Mouse (Mus musculus): ENCODE data around the gene Sptb. TPM values are rescaled to one million over a fixed set of nuclear protein-coding genes. Genes with fewer than 3 reads are reported as not detected.

Sptb gene
- polyA plus RNA-seq, 1 experiment from 2014 or later: 0.90 TPM

DNA sequence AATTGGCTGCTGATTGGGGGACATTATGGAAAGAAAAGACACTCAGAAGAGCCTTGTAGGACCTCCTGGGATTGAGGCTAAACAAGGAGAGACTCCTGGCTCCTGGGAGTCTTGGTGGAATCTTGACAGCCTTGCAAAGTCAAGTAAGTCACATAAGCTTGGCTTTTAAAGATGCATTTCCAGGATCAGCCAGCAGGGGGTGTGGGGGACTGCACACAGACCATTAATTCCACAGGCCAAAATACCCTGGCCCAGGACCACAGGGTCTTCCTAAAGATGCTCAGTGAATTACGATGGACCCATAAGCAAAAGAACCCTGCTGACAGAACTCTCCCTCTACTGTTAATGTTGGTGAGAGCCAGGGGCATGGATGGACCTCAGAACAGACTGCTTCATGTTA, 118.1 kb downstream of the Sptb start:
- WGBS: 31% methylated on average over 1 of the region's 1 CpGs
- no peak overlapping the region for H3K9ac ChIP-seq (ENCODE audit: low read length)
- ATAC-seq (0 out of 2 replicates have a peak, but pooled peaks have one; percentile 33), DNase-seq (ENCODE audit: low spot score) (peak; percentile 66)
- no peaks in the 10 kb centered on the region for H3K27me3 ChIP-seq (replicated peaks; ENCODE audit: control insufficient read depth, insufficient read depth, low read length)
- H3K36me3 ChIP-seq (ENCODE audit: control insufficient read depth, insufficient read depth, low read length): no peaks in the 10 kb centered on the region
- H3K4me2 ChIP-seq (ENCODE audit: low read length): no peak overlapping the region
- no peaks in the 10 kb centered on the region for H3K9me3 ChIP-seq (replicated peaks; ENCODE audit: control insufficient read depth, low read length)
- H3K27ac ChIP-seq (ENCODE audit: low read depth, low read length): no peak overlapping the region
- peaks cover 9% of the 10 kb centered on the region; the same call in 1 of the 2 replicates for H3K4me1 ChIP-seq (ENCODE audit: control insufficient read depth, insufficient read depth, low read length)
- H3K4me3 ChIP-seq (ENCODE audit: low read depth, low read length): no peak overlapping the region

DNA sequence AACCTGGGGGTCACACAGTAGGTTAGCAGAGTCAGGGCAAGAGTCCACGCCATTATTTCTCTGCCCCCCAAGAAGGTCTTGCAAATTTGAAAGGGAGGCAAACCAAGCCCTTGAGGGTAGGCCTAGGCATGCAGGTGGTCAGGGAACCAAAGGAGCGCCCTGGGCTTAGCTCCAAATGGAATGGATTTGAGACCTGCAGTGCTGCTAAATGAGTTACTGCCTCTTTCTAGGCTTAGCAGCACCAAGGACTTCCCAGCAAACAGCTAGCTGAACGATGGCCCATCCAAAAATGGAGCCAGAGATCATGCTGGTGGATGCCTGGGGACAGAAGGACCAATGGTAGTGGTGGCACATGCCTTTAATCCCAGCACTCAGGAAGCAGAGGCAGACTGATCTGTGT, 119.3 kb downstream of the Sptb start:
- 71% methylated on average over 3 of the region's 3 CpGs for WGBS
- H3K4me1 ChIP-seq (ENCODE audit: control insufficient read depth, insufficient read depth, low read length): peaks cover 9% of the 10 kb centered on the region; the same call in 1 of the 2 replicates
- no peak overlapping the region for H3K4me3 ChIP-seq (ENCODE audit: low read depth, low read length)
- no peak for ATAC-seq
- no peaks in the 10 kb centered on the region for H3K27me3 ChIP-seq (replicated peaks; ENCODE audit: control insufficient read depth, insufficient read depth, low read length)
- no peak overlapping the region for H3K27ac ChIP-seq (ENCODE audit: low read depth, low read length)
- no peak overlapping the region for H3K9ac ChIP-seq (ENCODE audit: low read length)
- no peaks in the 10 kb centered on the region for H3K9me3 ChIP-seq (replicated peaks; ENCODE audit: control insufficient read depth, low read length)
- no peaks in the 10 kb centered on the region for H3K36me3 ChIP-seq (ENCODE audit: control insufficient read depth, insufficient read depth, low read length)
- H3K4me2 ChIP-seq (ENCODE audit: low read length): no peak overlapping the region
- no peak for DNase-seq (ENCODE audit: low spot score)

DNA sequence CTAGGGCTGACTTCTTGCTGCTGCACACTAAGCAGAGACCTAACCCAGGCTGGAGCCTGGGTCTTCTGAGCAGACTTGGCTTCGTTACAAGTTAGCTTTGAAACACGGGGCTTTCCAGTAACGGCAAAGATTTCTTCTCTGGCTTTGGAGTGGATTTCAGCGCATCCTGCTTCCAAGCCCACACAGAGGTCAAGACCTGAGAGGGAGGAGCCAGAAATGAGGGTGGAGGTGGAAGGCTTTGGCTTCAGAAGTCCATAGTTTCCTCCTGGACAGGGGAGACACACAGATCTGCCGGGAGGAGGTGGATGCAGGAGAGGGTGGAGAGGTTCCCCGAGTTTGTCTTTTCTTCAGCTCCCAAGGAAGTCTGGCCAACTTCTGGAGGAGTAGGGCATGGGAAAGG, 120.8 kb downstream of the Sptb start:
- Histone ChIP-seq H3K9me3 (replicated peaks; ENCODE audit: control insufficient read depth, low read length) (no peaks in the 10 kb centered on the region), H3K36me3 (ENCODE audit: control insufficient read depth, insufficient read depth, low read length) (no peaks in the 10 kb centered on the region), H3K9ac (ENCODE audit: low read length) (no peak overlapping the region), H3K4me3 (ENCODE audit: low read depth, low read length) (no peak overlapping the region), H3K27ac (ENCODE audit: low read depth, low read length) (no peak overlapping the region), H3K4me2 (ENCODE audit: low read length) (no peak overlapping the region), H3K27me3 (replicated peaks; ENCODE audit: control insufficient read depth, insufficient read depth, low read length) (no peaks in the 10 kb centered on the region), H3K4me1 (ENCODE audit: control insufficient read depth, insufficient read depth, low read length) (peaks cover 9% of the 10 kb centered on the region; the same call in 1 of the 2 replicates)
- WGBS: 75% methylated on average over 6 of the region's 6 CpGs
- ATAC-seq (no peak), DNase-seq (ENCODE audit: low spot score) (no peak)

DNA sequence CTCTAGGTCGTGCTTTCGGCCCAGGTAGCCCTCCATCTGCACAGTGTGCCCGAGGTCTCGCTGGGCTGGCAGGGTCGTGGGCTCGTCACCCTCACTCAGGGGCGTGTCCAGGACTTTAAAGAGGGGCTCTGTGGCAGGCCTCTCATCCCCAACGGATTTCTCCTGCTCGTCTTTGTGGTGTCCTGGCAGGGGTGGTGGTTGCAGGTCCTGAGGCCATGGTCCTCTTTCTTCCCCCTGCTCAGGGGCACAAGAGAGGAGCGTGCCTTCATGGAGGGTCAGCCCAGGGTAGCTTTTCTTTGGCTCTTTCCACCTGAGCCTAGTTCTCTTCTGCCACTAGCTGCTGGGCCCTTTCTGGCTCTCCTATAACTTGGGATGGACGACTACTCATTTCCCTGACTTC, 123.0 kb downstream of the Sptb start:
- Histone ChIP-seq H3K9ac (ENCODE audit: low read length) (no peak overlapping the region), H3K36me3 (ENCODE audit: control insufficient read depth, insufficient read depth, low read length) (no peaks in the 10 kb centered on the region), H3K27ac (ENCODE audit: low read depth, low read length) (no peak overlapping the region), H3K4me3 (ENCODE audit: low read depth, low read length) (no peak overlapping the region), H3K4me2 (ENCODE audit: low read length) (no peak overlapping the region), H3K4me1 (ENCODE audit: control insufficient read depth, insufficient read depth, low read length) (no peaks in the 10 kb centered on the region), H3K27me3 (replicated peaks; ENCODE audit: control insufficient read depth, insufficient read depth, low read length) (no peaks in the 10 kb centered on the region), H3K9me3 (replicated peaks; ENCODE audit: control insufficient read depth, low read length) (no peaks in the 10 kb centered on the region)
- DNase-seq (ENCODE audit: low spot score) (no peak), ATAC-seq (no peak)
- WGBS: 67% methylated on average over 11 of the region's 11 CpGs

DNA sequence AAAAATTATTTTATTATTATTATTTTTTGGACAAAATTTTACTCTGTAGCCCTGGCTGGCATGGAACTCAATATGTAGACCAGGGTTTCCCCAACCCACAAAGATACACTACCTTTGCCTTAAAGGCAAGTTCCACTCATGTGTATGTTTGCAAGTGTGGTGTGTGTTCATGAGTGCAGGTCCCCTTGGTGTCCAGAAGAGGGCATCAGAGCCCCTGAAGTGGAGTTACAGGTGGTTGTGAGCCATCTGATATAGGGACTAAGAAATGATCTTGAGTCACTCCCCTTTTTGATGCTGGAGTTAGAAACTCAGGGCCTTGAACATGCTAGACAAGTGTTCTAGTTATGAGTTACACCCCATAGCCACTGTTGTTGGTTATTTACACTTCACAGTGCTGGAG, 125.3 kb downstream of the Sptb start:
- no peak overlapping the region for H3K27ac ChIP-seq (ENCODE audit: low read depth, low read length)
- ATAC-seq (no peak), DNase-seq (ENCODE audit: low spot score) (no peak)
- H3K4me3 ChIP-seq (ENCODE audit: low read depth, low read length): no peak overlapping the region
- H3K4me2 ChIP-seq (ENCODE audit: low read length): no peak overlapping the region
- no peaks in the 10 kb centered on the region for H3K36me3 ChIP-seq (ENCODE audit: control insufficient read depth, insufficient read depth, low read length)
- no peak overlapping the region for H3K9ac ChIP-seq (ENCODE audit: low read length)
- no peaks in the 10 kb centered on the region for H3K9me3 ChIP-seq (replicated peaks; ENCODE audit: control insufficient read depth, low read length)
- H3K27me3 ChIP-seq (replicated peaks; ENCODE audit: control insufficient read depth, insufficient read depth, low read length): no peaks in the 10 kb centered on the region
- no peaks in the 10 kb centered on the region for H3K4me1 ChIP-seq (ENCODE audit: control insufficient read depth, insufficient read depth, low read length)

DNA sequence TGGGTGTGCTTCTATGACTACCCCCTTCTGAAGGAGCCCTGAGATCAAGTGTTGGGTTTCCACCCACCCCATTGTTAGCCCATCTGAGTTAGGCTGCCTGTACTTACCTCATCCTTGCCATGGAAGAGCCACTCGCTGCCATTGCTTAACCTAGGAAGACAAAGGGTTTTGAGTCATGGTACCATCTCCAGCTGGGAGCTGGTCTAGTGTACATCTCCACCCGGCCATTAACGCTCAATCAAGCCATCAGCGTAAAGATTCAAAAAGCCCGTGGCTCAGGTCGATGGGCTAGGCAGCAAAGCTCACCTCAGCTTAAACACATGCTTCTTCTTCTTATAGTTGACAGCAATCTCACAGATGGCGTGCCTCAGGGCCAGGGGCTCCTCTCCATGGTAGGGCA, 126.9 kb downstream of the Sptb start:
- Histone ChIP-seq H3K4me2 (ENCODE audit: low read length) (no peak overlapping the region), H3K27me3 (replicated peaks; ENCODE audit: control insufficient read depth, insufficient read depth, low read length) (no peaks in the 10 kb centered on the region), H3K9ac (ENCODE audit: low read length) (no peak overlapping the region), H3K27ac (ENCODE audit: low read depth, low read length) (no peak overlapping the region), H3K4me3 (ENCODE audit: low read depth, low read length) (no peak overlapping the region), H3K4me1 (ENCODE audit: control insufficient read depth, insufficient read depth, low read length) (no peaks in the 10 kb centered on the region), H3K36me3 (ENCODE audit: control insufficient read depth, insufficient read depth, low read length) (no peaks in the 10 kb centered on the region), H3K9me3 (replicated peaks; ENCODE audit: control insufficient read depth, low read length) (no peaks in the 10 kb centered on the region)
- 92% methylated on average over 7 of the region's 7 CpGs for WGBS
- DNase-seq (ENCODE audit: low spot score): no peak
- no peak for ATAC-seq

DNA sequence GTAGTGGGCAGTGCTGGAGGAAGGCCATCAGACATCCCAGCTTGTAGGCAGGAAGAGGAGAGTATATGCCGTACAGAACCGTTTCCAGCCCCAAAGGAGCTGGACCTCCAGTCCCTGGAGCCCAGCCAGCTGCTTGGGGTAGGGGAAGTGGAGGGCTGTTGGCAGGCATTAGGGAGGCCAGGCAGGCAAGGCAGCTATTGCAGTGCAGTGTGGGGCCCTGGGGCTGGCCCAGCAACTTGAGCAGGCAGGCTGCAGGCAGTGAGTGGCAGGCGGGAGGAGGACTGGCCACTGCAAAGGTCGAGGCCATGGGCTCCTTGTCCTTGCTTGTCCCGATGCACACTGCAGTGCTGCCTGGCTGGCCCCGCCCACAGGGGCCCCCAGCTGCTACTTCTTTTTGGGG, 127.5 kb downstream of the Sptb start:
- ATAC-seq (peak; percentile 69), DNase-seq (ENCODE audit: low spot score) (peak; percentile 46)
- Histone ChIP-seq H3K4me2 (ENCODE audit: low read length) (no peak overlapping the region), H3K9me3 (replicated peaks; ENCODE audit: control insufficient read depth, low read length) (no peaks in the 10 kb centered on the region), H3K27ac (ENCODE audit: low read depth, low read length) (no peak overlapping the region), H3K4me3 (ENCODE audit: low read depth, low read length) (no peak overlapping the region), H3K9ac (ENCODE audit: low read length) (no peak overlapping the region), H3K4me1 (ENCODE audit: control insufficient read depth, insufficient read depth, low read length) (no peaks in the 10 kb centered on the region), H3K27me3 (replicated peaks; ENCODE audit: control insufficient read depth, insufficient read depth, low read length) (no peaks in the 10 kb centered on the region), H3K36me3 (ENCODE audit: control insufficient read depth, insufficient read depth, low read length) (no peaks in the 10 kb centered on the region)
- WGBS: 25% methylated on average over 6 of the region's 6 CpGs

DNA sequence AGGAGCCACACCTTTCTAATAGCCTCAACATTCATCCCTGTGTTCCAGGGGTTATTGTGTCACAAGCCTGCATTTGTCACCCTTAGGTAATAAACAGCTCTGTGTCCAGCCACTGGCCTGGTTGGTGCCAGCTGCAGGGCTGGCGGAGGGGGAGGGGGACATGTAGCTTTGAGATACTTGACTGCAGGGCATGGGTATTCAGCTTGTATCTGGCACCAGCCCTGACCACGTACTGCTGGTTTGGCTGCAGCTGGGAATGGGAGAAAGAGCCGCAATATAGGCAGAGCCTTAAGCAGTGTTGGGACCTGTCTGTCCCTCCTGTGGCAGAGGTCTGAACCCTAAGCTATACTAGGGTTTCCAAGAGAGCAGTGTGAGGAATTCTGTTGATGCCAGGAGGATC, 128.2 kb downstream of the Sptb start:
- no peak overlapping the region for H3K9ac ChIP-seq (ENCODE audit: low read length)
- no peak overlapping the region for H3K4me3 ChIP-seq (ENCODE audit: low read depth, low read length)
- no peak for ATAC-seq
- H3K27ac ChIP-seq (ENCODE audit: low read depth, low read length): no peak overlapping the region
- H3K27me3 ChIP-seq (replicated peaks; ENCODE audit: control insufficient read depth, insufficient read depth, low read length): no peaks in the 10 kb centered on the region
- H3K36me3 ChIP-seq (ENCODE audit: control insufficient read depth, insufficient read depth, low read length): no peaks in the 10 kb centered on the region
- WGBS: 89% methylated on average over 3 of the region's 3 CpGs
- DNase-seq (ENCODE audit: low spot score): no peak
- H3K4me2 ChIP-seq (ENCODE audit: low read length): no peak overlapping the region
- H3K4me1 ChIP-seq (ENCODE audit: control insufficient read depth, insufficient read depth, low read length): no peaks in the 10 kb centered on the region
- no peaks in the 10 kb centered on the region for H3K9me3 ChIP-seq (replicated peaks; ENCODE audit: control insufficient read depth, low read length)

DNA sequence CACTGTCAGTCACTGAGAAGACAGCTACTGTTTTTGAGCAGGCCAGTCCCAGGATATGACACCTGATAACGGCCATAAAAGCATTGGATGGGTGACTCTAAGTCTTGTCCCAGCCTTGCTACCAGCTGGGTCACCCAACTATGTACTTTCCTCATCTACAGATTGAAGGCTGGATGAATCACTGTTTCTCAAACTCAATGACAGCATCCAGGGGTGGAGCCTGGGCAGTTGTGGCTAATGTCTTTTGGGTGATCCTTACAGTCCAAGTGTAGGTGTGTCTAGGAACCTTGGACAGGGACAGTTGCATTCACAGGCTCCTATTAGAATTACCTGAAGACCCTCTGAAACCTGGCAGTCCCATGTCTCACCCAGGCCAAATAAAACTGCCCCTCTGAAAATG, 130.5 kb downstream of the Sptb start:
- H3K4me1 ChIP-seq (ENCODE audit: control insufficient read depth, insufficient read depth, low read length): no peaks in the 10 kb centered on the region

More for the DNA sequence above, 130.5 kb downstream of the Sptb start:
- Histone ChIP-seq H3K9me3 (replicated peaks; ENCODE audit: control insufficient read depth, low read length) (no peaks in the 10 kb centered on the region), H3K4me2 (ENCODE audit: low read length) (no peak overlapping the region), H3K9ac (ENCODE audit: low read length) (no peak overlapping the region), H3K27ac (ENCODE audit: low read depth, low read length) (no peak overlapping the region), H3K36me3 (ENCODE audit: control insufficient read depth, insufficient read depth, low read length) (no peaks in the 10 kb centered on the region), H3K27me3 (replicated peaks; ENCODE audit: control insufficient read depth, insufficient read depth, low read length) (no peaks in the 10 kb centered on the region), H3K4me3 (ENCODE audit: low read depth, low read length) (no peak overlapping the region)
- WGBS: 83% methylated on average over 1 of the region's 1 CpGs
- DNase-seq (ENCODE audit: low spot score) (no peak), ATAC-seq (no peak)

Data from forebrain, embryonic 14.5 days (tissue).